Mouse (Mus musculus) megakaryocyte-erythroid progenitor cell, adult 5 weeks (primary cell): Measurements from ENCODE around the gene Phf23. TPM values are rescaled to one million over a fixed set of nuclear protein-coding genes. Genes with fewer than 3 reads are reported as not detected.

Source experiments
- polyA plus RNA-seq: library from polyadenylated mRNA; stranded (reverse); fragments of >175 nt; gene quantifications from 2 replicates; pipeline ENCODE4 v1.2.3, GENCODE M21; 2012

Gene Phf23
- polyA plus RNA-seq = 73.1 and 84.1 TPM in 2 replicates

DNA sequence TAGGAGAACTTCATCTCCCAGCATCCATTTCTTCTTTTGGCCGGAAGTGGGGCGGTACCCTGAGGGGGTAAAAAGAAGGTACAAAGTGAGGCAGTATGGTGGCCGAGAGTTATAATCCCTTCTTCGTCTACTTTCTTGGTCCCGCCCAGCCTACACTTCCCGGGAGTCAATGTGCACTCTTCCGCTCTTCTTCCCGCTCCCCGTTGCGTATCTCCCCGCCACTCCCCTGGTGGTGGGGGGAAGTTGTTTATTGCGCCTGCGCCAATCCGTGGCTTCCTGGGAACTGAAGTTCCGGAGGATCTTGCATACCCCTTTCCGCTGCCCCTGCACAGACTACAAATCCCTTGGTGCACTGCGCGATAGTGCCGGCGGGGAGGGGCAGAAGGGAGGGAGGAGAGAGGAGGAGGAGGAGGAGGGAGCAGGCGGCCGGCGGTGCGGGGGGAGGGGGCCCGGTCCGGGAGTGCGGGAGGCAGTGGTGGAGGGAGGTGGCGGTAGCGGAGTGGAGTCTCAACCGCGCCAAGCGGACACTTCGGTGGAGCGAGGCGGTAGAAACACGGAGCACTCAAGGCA lies at the start of gene Phf23:
Phf23 (plus strand) TSS at position 387 of the 570 bp plus-strand sequence.

DNA sequence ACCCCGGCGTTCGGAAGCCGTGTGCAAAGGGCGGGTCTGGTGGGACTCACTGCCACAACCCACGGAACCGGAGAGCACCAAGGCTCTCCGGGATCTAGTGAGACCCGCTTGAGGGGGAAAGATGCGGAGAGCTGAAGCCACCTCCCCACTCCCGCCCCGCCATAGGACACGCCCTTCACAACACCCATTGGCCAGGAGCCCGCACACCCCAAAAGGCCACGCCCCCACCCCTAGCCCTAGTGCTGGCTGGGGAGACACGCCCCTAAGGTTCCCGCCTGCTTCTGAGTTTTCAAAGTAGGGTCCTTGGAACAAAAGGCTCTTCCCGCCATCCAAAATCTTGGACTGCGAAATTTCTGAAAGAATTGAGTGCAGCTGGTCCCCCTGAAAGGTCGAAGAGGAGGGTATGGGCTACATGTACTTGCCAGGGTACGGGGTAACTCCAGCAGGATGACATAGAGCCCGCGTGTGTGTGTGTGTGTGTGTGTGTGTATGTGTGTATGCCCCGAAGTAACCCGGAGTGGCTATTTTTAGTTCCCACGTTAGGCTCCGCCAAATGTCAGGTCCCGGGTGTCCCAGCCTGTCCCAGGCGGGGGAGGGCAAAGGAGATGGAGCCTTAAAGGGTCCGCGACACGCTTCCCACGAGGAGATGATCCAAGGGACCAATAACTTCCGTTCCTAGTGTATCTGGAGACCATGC lies 47.4 kb upstream of the Phf23 start, which contains the start of gene Slc2a4:
Slc2a4 (minus strand) TSS at position 123 of the 697 bp plus-strand sequence.

DNA sequence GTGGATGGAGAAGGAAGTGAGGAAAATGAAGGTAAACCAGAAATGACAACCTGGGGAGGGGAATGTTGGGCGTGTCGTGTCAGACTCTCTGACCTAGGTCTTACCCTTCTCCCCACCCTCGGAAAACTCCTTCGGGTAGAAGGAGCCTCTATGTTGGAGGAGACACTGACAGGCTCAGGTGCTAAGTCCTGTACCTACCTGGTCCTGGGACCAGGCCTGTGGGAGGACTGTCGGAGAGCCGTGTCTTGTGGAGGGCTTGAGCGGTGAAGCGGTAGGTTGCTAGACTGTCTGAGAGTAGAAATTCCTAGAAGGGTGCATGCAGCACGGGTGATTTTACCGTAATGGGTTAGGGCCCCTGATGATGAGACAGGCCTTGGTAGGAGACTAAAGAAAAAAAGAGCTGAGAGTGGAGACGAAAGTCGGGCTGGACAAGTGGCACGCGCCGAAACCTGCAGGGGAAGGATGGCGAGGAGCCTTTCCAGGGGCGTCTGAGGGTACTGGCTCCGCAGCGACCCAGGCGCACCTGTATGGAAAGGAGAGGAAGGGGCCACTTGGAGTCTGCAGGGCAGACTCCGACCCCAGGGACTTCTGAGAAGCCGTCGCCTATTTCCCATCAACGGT lies 30.8 kb upstream of the Phf23 start, which contains the start of gene Cldn7:
Cldn7 (plus strand) TSS at position 130 of the 621 bp plus-strand sequence.

DNA sequence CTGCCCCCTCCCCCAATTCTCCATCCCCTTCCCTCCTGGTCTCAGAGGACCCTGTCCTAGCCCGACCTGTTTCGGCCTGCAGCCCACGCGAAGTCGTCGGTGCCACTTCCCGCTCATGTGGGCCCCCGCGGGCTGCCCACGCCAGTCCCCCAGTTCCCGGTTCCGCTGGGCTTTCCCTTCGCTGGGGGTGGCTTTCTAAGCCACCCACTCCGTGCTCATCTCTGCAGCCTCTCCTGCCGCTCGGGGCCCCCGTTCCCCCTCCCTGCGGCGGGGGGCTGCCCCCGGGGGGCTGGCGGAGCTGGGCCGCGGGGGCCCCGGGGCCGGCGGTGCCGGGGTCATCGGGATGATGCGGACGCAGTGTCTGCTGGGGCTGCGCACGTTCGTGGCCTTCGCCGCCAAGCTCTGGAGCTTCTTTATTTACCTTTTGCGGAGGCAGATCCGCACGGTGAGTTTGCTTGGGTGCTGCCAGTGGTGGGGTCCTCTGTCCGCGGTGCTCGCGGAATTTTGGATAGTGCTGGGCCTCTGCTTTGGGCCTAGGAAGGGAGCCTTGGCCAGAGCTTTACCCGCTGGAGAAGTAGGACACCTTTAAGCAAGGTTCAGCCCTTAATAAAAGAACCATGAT lies 14.3 kb upstream of the Phf23 start, which contains the start of gene Ctdnep1:
Ctdnep1 (plus strand) TSS at position 16 of the 622 bp plus-strand sequence.

DNA sequence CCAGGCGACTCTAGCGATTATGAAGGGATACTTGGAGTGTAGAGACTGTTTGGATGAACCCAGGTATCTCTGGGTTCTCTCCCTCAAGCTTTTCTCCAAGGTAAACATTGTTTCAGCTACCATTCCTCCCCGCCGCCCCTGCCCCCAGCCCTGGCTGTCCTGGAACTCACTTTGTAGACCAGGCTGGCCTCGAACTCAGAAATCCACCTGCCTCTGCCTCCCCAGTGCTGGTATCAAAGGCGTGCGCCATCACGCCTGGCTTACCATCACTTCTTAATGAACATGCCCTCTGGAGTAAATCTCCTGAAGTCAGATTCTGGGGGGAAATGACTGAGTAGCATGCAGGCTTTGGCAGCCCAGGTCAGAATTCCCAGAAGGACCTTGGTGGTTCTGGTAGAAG lies 13.4 kb upstream of the Phf23 start, which contains the start of gene Elp5:
Elp5 (minus strand) TSS at position 293 of the 400 bp plus-strand sequence.

DNA sequence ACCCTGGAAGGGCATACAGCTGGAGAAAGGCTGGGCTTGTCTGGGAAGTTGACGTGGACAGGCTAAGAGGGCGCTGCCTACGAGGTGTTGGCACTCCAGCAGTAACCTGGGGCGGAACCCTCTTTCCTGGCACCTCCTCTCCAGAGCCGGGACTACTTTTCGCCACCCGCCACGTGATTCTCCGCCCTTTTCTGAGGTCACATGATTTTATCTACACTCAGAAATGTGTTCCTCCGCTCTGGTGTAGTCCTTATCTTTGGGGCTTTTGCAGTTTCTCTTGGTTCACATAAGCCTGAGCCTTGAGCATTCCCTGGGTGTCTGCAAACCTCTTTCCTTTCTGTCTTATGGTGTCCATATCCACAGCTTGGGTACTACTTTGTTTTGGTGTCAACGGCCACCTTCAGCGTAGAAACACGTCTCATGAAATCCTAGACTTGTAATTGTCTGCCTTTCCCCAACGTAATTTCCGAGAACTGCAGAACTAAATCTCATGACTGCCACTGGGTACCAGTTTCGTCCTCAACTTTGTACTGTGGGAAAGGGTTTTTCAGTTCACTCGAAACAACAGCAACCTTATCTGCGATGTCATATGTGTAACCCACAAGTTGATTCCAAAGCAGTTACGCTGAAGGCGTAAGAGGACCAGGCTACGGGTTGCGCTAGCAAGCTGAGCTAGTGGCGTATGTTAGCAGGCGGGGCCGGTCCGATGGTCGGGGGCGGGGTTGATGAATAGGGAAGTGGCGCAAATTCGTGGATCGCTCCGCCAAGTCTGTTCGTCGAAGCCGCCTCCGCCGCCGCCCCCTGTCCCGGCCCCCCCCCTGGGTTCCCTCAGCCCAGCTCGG lies 4.5 kb upstream of the Phf23 start, which contains the start of gene Gabarap:
Gabarap (plus strand) TSS at position 294 of the 842 bp plus-strand sequence.

DNA sequence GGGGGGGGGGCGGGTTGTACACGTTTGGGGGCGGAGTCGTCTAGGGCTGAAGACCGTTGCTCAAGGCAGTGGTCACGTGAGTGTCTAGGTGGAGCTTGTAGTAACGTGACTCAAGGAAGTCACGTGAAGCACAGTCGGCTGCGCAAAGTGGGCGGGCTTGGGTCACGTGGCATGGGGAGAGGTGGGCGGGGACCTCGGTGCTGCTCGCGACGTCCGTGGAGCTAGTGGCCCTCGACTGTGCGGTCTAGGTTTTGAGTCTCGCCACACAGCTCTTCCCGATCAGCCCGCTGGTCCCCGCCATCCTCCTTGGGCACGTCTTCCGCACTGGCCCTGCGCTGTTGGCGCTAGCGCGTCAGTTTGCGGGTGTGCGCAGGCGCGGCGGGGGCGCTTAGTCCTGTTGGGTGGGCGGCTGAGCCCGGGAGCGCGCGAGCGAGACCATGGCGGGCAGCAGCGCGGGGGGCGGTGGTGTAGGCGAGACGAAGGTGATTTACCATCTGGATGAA lies 4.9 kb downstream of the Phf23 start, which contains the start of gene Dvl2:
Dvl2 (plus strand) TSS at position 200 of the 503 bp plus-strand sequence.

DNA sequence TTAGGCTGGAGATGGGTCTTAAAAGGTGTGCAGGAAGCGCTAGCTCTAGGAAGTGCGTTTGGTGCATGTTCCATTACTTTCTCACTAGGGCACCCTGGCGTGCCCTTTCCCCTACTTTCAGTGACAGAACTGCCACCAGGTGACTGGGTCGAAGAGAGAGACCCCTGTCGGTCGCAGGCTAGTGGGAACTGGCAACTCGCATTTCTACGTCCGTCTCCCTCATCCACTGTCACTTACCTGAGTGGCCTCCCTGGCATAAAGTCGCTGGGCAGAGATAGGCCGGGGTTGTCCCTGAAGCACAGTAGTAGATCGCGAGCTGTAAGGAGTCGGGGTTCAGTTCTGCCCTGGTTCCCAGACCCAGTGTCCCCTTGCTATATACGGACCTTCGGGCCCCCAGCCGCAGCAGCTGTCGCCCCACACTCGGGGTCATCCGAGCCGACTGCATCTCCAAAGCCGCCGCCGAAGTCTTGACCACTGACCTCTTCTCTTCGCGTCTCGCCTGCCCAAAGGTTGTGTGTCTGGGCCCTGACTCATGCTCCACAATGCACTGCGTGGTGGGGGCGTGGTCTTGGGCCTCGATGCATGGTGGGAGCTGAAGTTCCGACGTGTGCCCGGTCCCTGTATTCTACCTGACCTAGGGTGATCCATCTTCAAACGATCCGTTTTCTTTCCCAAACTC lies 19.4 kb downstream of the Phf23 start, which contains the start of gene Acadvl:
Acadvl (minus strand) TSS at position 532 of the 679 bp plus-strand sequence.

DNA sequence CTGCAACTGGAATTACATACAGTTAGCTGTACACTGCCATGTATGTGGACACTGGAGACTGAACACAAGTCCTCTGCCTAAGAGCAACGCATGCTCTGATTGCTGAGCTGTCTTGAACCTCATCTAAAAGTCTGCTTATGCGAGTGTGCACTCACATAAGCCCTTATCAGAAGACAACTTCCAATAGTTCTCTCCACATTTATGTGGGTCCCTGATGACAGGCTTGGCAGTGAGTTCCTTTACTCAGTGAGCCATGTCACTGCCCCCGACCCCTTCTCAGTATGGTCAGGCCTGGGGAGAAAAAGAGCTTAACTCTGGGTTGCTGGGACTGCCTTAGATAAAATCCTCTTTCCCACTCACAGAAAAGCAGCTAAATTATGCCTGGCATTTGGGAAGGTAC lies 21.1 kb downstream of the Phf23 start, which contains the start of gene Dlg4:
Dlg4 (plus strand) TSS at position 274 of the 400 bp plus-strand sequence.

Other genes with a start within 250 kb of the Phf23 start
- 82.4 and 83.8 TPM in 2 replicates for gene Polr2a, start 237.1 kb upstream of the Phf23 start, polyA plus RNA-seq
- gene Slc35g3, start 233.8 kb upstream of the Phf23 start, polyA plus RNA-seq = not detected in 2 replicates
- 3.7 and 6.1 TPM in 2 replicates for gene Zbtb4, start 229.9 kb upstream of the Phf23 start, polyA plus RNA-seq
- 1.1 and 1.2 TPM in 2 replicates for gene Chrnb1, start 199.8 kb upstream of the Phf23 start, polyA plus RNA-seq
- 1.1 and 1.4 TPM in 2 replicates for gene Fgf11, start 193.9 kb upstream of the Phf23 start, polyA plus RNA-seq
- gene Tmem102, start 190.2 kb upstream of the Phf23 start, polyA plus RNA-seq = 0.03 TPM in 1 of 2 replicates, not detected in the other
- not detected in 2 replicates for gene Gm39566, start 180.5 kb upstream of the Phf23 start, polyA plus RNA-seq
- not detected in 2 replicates for gene Spem2, start 177.3 kb upstream of the Phf23 start, polyA plus RNA-seq
- gene Spem1, start 173.6 kb upstream of the Phf23 start, polyA plus RNA-seq = 0.11 TPM in 1 of 2 replicates, not detected in the other
- gene Nlgn2, start 158.0 kb upstream of the Phf23 start, polyA plus RNA-seq = 40.3 and 57.2 TPM in 2 replicates
- 437 and 678 TPM in 2 replicates for gene Tmem256, start 157.3 kb upstream of the Phf23 start, polyA plus RNA-seq
- 149 and 165 TPM in 2 replicates for gene Plscr3, start 149.4 kb upstream of the Phf23 start, polyA plus RNA-seq
- gene Tnk1, start 137.0 kb upstream of the Phf23 start, polyA plus RNA-seq = 0.27 and 0.99 TPM in 2 replicates
- gene Tmem95, start 117.8 kb upstream of the Phf23 start, polyA plus RNA-seq = not detected in 2 replicates
- 1.2 and 1.7 TPM in 2 replicates for gene Kctd11, start 114.4 kb upstream of the Phf23 start, polyA plus RNA-seq
- gene Acap1, start 100.2 kb upstream of the Phf23 start, polyA plus RNA-seq = 138 and 178 TPM in 2 replicates
- gene 2810408A11Rik, start 94.8 kb upstream of the Phf23 start, polyA plus RNA-seq = 1.7 and 2.8 TPM in 2 replicates
- gene Neurl4, start 94.7 kb upstream of the Phf23 start, polyA plus RNA-seq = 79.1 and 86.6 TPM in 2 replicates
- 173 and 210 TPM in 2 replicates for gene Gps2, start 81.9 kb upstream of the Phf23 start, polyA plus RNA-seq
- gene Eif5a, start 73.8 kb upstream of the Phf23 start, polyA plus RNA-seq = 2,243 and 2,337 TPM in 2 replicates
- 1.3 and 1.6 TPM in 2 replicates for gene Ybx2, start 60.0 kb upstream of the Phf23 start, polyA plus RNA-seq
- 0.54 and 1.5 TPM in 2 replicates for gene Slc2a4, start 47.6 kb upstream of the Phf23 start, polyA plus RNA-seq
- 0.12 TPM in 1 of 2 replicates, not detected in the other for gene Cldn7, start 31.0 kb upstream of the Phf23 start, polyA plus RNA-seq
- gene Ctdnep1, start 14.6 kb upstream of the Phf23 start, polyA plus RNA-seq = 253 and 255 TPM in 2 replicates
- gene Elp5, start 13.3 kb upstream of the Phf23 start, polyA plus RNA-seq = 12.4 and 14.3 TPM in 2 replicates
- gene Gabarap, start 4.6 kb upstream of the Phf23 start, polyA plus RNA-seq = 379 and 448 TPM in 2 replicates
- gene Dvl2, start 4.8 kb downstream of the Phf23 start, polyA plus RNA-seq = 50.0 and 50.7 TPM in 2 replicates
- 22.8 and 23.6 TPM in 2 replicates for gene Acadvl, start 19.6 kb downstream of the Phf23 start, polyA plus RNA-seq
- 22.0 and 24.1 TPM in 2 replicates for gene Dlg4, start 21.2 kb downstream of the Phf23 start, polyA plus RNA-seq
- gene Asgr1, start 58.3 kb downstream of the Phf23 start, polyA plus RNA-seq = not detected in 2 replicates
- 0.37 and 0.61 TPM in 2 replicates for gene Asgr2, start 96.9 kb downstream of the Phf23 start, polyA plus RNA-seq
- gene Mgl2, start 134.6 kb downstream of the Phf23 start, polyA plus RNA-seq = 2.7 and 3.7 TPM in 2 replicates
- 0.88 and 1.1 TPM in 2 replicates for gene Clec10a, start 160.4 kb downstream of the Phf23 start, polyA plus RNA-seq
- gene Slc16a11, start 217.0 kb downstream of the Phf23 start, polyA plus RNA-seq = 1.4 and 5.3 TPM in 2 replicates
- gene Slc16a13, start 225.3 kb downstream of the Phf23 start, polyA plus RNA-seq = 5.9 and 7.7 TPM in 2 replicates
- 0.66 and 0.68 TPM in 2 replicates for gene Bcl6b, start 234.0 kb downstream of the Phf23 start, polyA plus RNA-seq
- gene 0610010K14Rik, start 242.1 kb downstream of the Phf23 start, polyA plus RNA-seq = 141 and 144 TPM in 2 replicates
- 10.8 and 13.6 TPM in 2 replicates for gene Gm21988, start 244.1 kb downstream of the Phf23 start, polyA plus RNA-seq
- 132 and 186 TPM in 2 replicates for gene Rnasek, start 244.1 kb downstream of the Phf23 start, polyA plus RNA-seq